Comparison of ENCODE assay signal across 12 mouse cellular contexts in the genomic region with DNA sequence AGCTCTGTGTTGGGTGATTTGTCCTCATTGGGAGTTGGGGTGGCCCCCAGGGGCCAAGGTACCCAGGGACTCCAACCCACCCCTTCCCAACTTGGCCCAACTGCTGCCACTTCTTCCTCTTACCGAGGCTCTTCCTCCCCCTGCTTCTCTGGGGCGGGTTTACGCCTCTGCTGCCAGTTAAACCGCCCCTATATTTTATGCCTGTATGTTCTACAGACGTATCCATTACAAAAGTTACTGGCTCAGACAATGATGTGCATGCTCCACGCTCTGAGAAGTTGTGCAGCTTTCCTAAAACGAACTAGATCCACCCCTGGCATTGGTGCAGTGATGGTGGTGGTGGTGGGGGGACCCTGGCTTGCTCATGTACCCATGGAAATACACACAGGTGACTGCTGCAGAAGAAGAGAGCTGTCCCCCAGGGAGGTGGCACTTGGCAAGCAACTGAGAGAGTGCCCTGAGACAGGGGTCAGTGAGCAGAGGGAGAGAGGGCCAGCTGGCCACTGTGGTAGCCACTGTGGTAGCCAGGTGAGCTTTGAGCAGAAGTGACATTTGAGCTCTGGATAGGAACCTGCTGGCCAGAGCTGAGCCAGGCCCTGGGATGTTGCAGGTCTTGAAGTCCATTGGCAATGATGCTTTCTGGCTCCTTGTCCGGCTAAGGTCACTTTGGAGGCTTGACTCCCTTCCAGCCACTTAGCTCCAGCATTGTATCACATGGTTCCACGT. TPM values are rescaled to one million over a fixed set of nuclear protein-coding genes. Genes with fewer than 3 reads are reported as not detected.
DNase-seq lines count a peak whose midpoint lies in the region; ATAC-seq and TF ChIP-seq lines count a peak whose summit lies in the region.
"Had no signal": no experiment of that assay in that cellular context is flagged by ENCODE, and none has a peak within 500 bp of the region (broad histone marks: within the 10 kb centered on the region; RNA-seq: fewer than 3 reads in every experiment).

No protein-coding gene starts in this region.

- 0 out of 2 replicates have a peak overlapping the region, but pooled peaks have one; percentile 48 for H3K27ac ChIP-seq in forebrain, embryonic 10.5 days
- no peak overlapping the region for H3K27ac ChIP-seq in forebrain, embryonic 12.5 days
- H3K27ac ChIP-seq in layer of hippocampus, adult 2 months = peak overlapping the region; percentile 80
- peak overlapping the region; percentile 62; the same call in 1 of the 2 replicates for H3K27ac ChIP-seq in kidney, embryonic 14.5 days (ENCODE audit: low read depth, low read length)
- peak overlapping the region; percentile 36 for H3K27ac ChIP-seq in olfactory bulb, adult 2 months (ENCODE audit: insufficient read depth, low read depth, low read length)
- H3K27ac ChIP-seq: limb, embryonic 13.5 days; neural tube, embryonic 12.5 days had no signal

- WGBS in forebrain, embryonic 10.5 days = 84% methylated on average over 9 of the region's 9 CpGs
- WGBS in forebrain, embryonic 12.5 days = 75% methylated on average over 9 of the region's 9 CpGs
- 40% methylated on average over 9 of the region's 9 CpGs for whole genome bisulfite sequencing in kidney, embryonic 14.5 days
- WGBS in olfactory bulb, adult 2 months = 46% methylated on average over 9 of the region's 9 CpGs

- no peaks in the 10 kb centered on the region for H3K36me3 ChIP-seq in forebrain, embryonic 10.5 days (replicated peaks)
- H3K36me3 ChIP-seq in forebrain, embryonic 12.5 days (replicated peaks) = no peaks in the 10 kb centered on the region
- no peaks in the 10 kb centered on the region for H3K36me3 ChIP-seq in kidney, embryonic 14.5 days (ENCODE audit: control insufficient read depth, insufficient read depth, low read length)
- H3K36me3 ChIP-seq: limb, embryonic 13.5 days; neural tube, embryonic 12.5 days had no signal

- TF ChIP-seq CTCF in layer of hippocampus, adult 2 months (conservative IDR thresholded peaks at IDR 0.05) = no peak
- TF ChIP-seq CTCF in olfactory bulb, adult 2 months (IDR thresholded peaks at IDR 0.05; ENCODE audit: insufficient read depth, low read depth, low read length) = no peak

- no peak for TF ChIP-seq POLR2A in olfactory bulb, adult 2 months (IDR thresholded peaks at IDR 0.05; ENCODE audit: insufficient read depth, low read depth, low read length)

- peaks cover 9% of the 10 kb centered on the region for H3K4me1 ChIP-seq in forebrain, embryonic 10.5 days
- H3K4me1 ChIP-seq in forebrain, embryonic 12.5 days = peaks cover 9% of the 10 kb centered on the region; the same call in 1 of the 2 replicates
- peaks cover 21% of the 10 kb centered on the region for H3K4me1 ChIP-seq in kidney, embryonic 14.5 days (ENCODE audit: control insufficient read depth, insufficient read depth, low read length)
- peaks cover 43% of the 10 kb centered on the region for H3K4me1 ChIP-seq in olfactory bulb, adult 2 months (ENCODE audit: control insufficient read depth, insufficient read depth, low read length)

- no peaks in the 10 kb centered on the region for H3K9me3 ChIP-seq in forebrain, embryonic 10.5 days
- H3K9me3 ChIP-seq in forebrain, embryonic 12.5 days = no peaks in the 10 kb centered on the region
- H3K9me3 ChIP-seq in kidney, embryonic 14.5 days (ENCODE audit: control insufficient read depth, low read length) = no peaks in the 10 kb centered on the region
- H3K9me3 ChIP-seq: limb, embryonic 13.5 days; neural tube, embryonic 12.5 days had no signal

- H3K9ac ChIP-seq in forebrain, embryonic 12.5 days = no peak overlapping the region
- no peak overlapping the region for H3K9ac ChIP-seq in kidney, embryonic 14.5 days (ENCODE audit: low read depth, low read length)
- H3K9ac ChIP-seq: limb, embryonic 13.5 days; neural tube, embryonic 12.5 days had no signal

- no peak overlapping the region for H3K4me3 ChIP-seq in forebrain, embryonic 10.5 days
- H3K4me3 ChIP-seq in forebrain, embryonic 12.5 days (replicated peaks) = no peak overlapping the region
- peak overlapping the region; percentile 12; the same call in 1 of the 2 replicates for H3K4me3 ChIP-seq in layer of hippocampus, adult 2 months
- H3K4me3 ChIP-seq in kidney, embryonic 14.5 days (ENCODE audit: low read length) = no peak overlapping the region
- no peak overlapping the region for H3K4me3 ChIP-seq in olfactory bulb, adult 2 months (ENCODE audit: insufficient read depth, low read depth, low read length)
- H3K4me3 ChIP-seq: limb, embryonic 13.5 days; megakaryocyte, embryonic 14.5 days; neural tube, embryonic 12.5 days had no signal

- DNase-seq in forebrain, embryonic 10.5 days (ENCODE audit: extremely low spot score, low spot score) = no peak
- DNase-seq in layer of hippocampus, adult 2 months (ENCODE audit: low spot score in 2 of 2) = no peak
- no peak for DNase-seq in layer of hippocampus, adult 9-11 months
- DNase-seq in thymus, postnatal 25 days = no peak
- DNase-seq: adrenal gland, postnatal 10 days had no signal

- no peak overlapping the region for H3K4me2 ChIP-seq in forebrain, embryonic 12.5 days
- no peak overlapping the region for H3K4me2 ChIP-seq in kidney, embryonic 14.5 days (replicated peaks; ENCODE audit: low read depth, low read length)
- H3K4me2 ChIP-seq: limb, embryonic 13.5 days; neural tube, embryonic 12.5 days had no signal

- no peaks in the 10 kb centered on the region for H3K27me3 ChIP-seq in forebrain, embryonic 10.5 days (ENCODE audit: poor library complexity, severe bottlenecking)
- no peaks in the 10 kb centered on the region for H3K27me3 ChIP-seq in forebrain, embryonic 12.5 days
- no peaks in the 10 kb centered on the region for H3K27me3 ChIP-seq in kidney, embryonic 14.5 days (ENCODE audit: control insufficient read depth, insufficient read depth, low read length)
- H3K27me3 ChIP-seq: limb, embryonic 13.5 days; neural tube, embryonic 12.5 days had no signal

- no peak for ATAC-seq in forebrain, embryonic 12.5 days (ENCODE audit: low FRiP score)
- ATAC-seq in kidney, embryonic 14.5 days (ENCODE audit: low FRiP score, low TSS enrichment) = peak; percentile 40
- no peak for ATAC-seq in CD4-positive, CD25-positive, alpha-beta regulatory T cell, adult 4 months

RNA-seq across cellular contexts. Expression of a gene that starts 18.2 kb away (rescaled TPM):
- 5.8 and 7.4 TPM in 2 replicates for polyA plus RNA-seq in forebrain, embryonic 10.5 days (2016; fragmentation: Nextera tagmentation; extraction: Ambion mirVana)
- 3.5 and 5.5 TPM in 2 replicates for polyA plus RNA-seq in forebrain, embryonic 12.5 days (2016; fragmentation: Nextera tagmentation; extraction: Ambion mirVana)
- total RNA-seq in layer of hippocampus, adult 2 months (2021) = 100 to 1,000 TPM; 178 to 182 TPM
- polyA plus RNA-seq in kidney, embryonic 14.5 days (2014; fragmentation: Nextera tagmentation; extraction: Ambion mirVana) = 22.8 and 29.9 TPM in 2 replicates
- polyA plus RNA-seq in olfactory bulb, adult 2 months (2012; ENCODE audit: insufficient read depth, insufficient read length, low replicate concordance, missing spikeins) = not detected in 2 replicates
- under 1 TPM in 1 of 2 experiments, not detected in 1; 0.27 TPM for polyA plus RNA-seq in CD4-positive, CD25-positive, alpha-beta regulatory T cell, adult 4 months (2017; shearing (Covaris generic))
